Mouse (Mus musculus) embryonic fibroblast, embryonic 13.5 days (primary cell): ENCODE measurements around the gene Atp8a2.

Source experiments
- CTCF ChIP-seq: IDR thresholded peaks from 2 replicates; pipeline ENCODE4 v1.5.1; 2011; ENCODE audit warnings: mild to moderate bottlenecking, control low read depth, low read length, moderate library complexity, borderline replicate concordance; ENCODE audit not compliant: insufficient read depth
- POLR2A ChIP-seq: IDR thresholded peaks from 2 replicates; pipeline ENCODE4 v1.6.1; 2011; ENCODE audit warnings: low read depth, mild to moderate bottlenecking, control low read depth, low read length, moderate library complexity

DNA sequence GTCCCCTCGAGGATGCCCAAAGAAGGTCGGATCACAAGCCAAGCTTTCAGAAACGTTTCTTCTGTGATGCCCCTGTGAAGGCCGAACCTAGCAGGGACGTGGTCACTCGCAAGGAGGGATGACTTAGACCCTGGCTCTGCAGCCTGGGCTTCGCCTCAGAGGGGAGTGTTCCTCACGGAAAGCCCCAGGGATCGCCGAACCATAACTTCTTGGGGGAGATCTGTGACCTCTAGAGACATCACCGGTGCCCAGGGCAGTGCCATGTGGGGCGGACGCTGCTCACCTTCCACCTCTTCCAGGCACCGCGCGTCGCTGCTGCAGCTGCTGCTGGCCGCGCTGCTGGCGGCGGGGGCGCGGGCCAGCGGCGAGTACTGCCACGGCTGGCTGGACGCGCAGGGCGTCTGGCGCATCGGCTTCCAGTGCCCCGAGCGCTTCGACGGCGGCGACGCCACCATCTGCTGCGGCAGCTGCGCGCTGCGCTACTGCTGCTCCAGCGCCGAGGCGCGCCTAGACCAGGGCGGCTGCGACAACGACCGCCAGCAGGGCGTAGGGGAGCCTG, 571.1 kb downstream of the Atp8a2 start:
- TF ChIP-seq CTCF (no peak), POLR2A (no peak)
